Comparison of ENCODE assay signal across 24 mouse cellular contexts in genomic region chr14:74905990-74906389, GRCm38 (mm10). TPM values are rescaled to one million over a fixed set of nuclear protein-coding genes. Genes with fewer than 3 reads are reported as not detected.
A peak's percentile ranks its signal among the peaks of the same experiment; 100 is the strongest.
DNase-seq lines count a peak whose midpoint lies in the region; ATAC-seq and TF ChIP-seq lines count a peak whose summit lies in the region.
"Had no signal": no experiment of that assay in that cellular context is flagged by ENCODE, and none has a peak within 500 bp of the region (broad histone marks: within the 10 kb centered on the region; RNA-seq: fewer than 3 reads in every experiment).

No protein-coding gene starts in this region.

- no peak for TF ChIP-seq POLR2A in spleen, adult 2 months (IDR thresholded peaks at IDR 0.05; ENCODE audit: low read depth, low read length)

- H3K4me1 ChIP-seq in spleen, adult 2 months (ENCODE audit: control insufficient read depth, insufficient read depth, insufficient read length), result peaks cover 37% of the 10 kb centered on the region
- H3K4me1 ChIP-seq in forebrain, embryonic 14.5 days (ENCODE audit: control insufficient read depth, insufficient read depth, low read length), result peaks cover 5% of the 10 kb centered on the region; the same call in 1 of the 2 replicates

- intact Hi-C loops in heart, postnatal 10 days (cut with DNase I), result no loop called here

- H3K4me2 ChIP-seq in forebrain, embryonic 14.5 days (ENCODE audit: low read length), result no peak overlapping the region
- H3K4me2 ChIP-seq: embryonic facial prominence, embryonic 15.5 days; heart, embryonic 13.5 days; limb, embryonic 15.5 days had no signal

- H3K27me3 ChIP-seq in spleen, adult 2 months (ENCODE audit: control insufficient read depth, insufficient read depth, low read length), result no peaks in the 10 kb centered on the region
- no peaks in the 10 kb centered on the region for H3K27me3 ChIP-seq in forebrain, embryonic 14.5 days (replicated peaks; ENCODE audit: control insufficient read depth, insufficient read depth, low read length)
- H3K27me3 ChIP-seq: embryonic facial prominence, embryonic 15.5 days; heart, embryonic 13.5 days; limb, embryonic 15.5 days; megakaryocyte, embryonic 14.5 days had no signal

- no peaks in the 10 kb centered on the region for H3K9me3 ChIP-seq in forebrain, embryonic 14.5 days (replicated peaks; ENCODE audit: control insufficient read depth, low read length)
- H3K9me3 ChIP-seq: embryonic facial prominence, embryonic 15.5 days; forebrain, embryonic 10.5 days; heart, embryonic 13.5 days; limb, embryonic 15.5 days; megakaryocyte, embryonic 14.5 days had no signal

- 0 out of 2 replicates have a peak overlapping the region, but pooled peaks have one; percentile 24 for H3K27ac ChIP-seq in layer of hippocampus, adult 2 months
- H3K27ac ChIP-seq in spleen, adult 2 months (ENCODE audit: insufficient read depth, low read length), result peak overlapping the region; percentile 68; the same call in 1 of the 2 replicates
- H3K27ac ChIP-seq in forebrain, embryonic 14.5 days (ENCODE audit: low read depth, low read length), result no peak overlapping the region
- H3K27ac ChIP-seq: embryonic facial prominence, embryonic 15.5 days; forebrain, embryonic 10.5 days; heart, embryonic 13.5 days; limb, embryonic 15.5 days had no signal

- no peak for TF ChIP-seq CTCF in layer of hippocampus, adult 2 months (conservative IDR thresholded peaks at IDR 0.05)
- no peak for TF ChIP-seq CTCF in spleen, adult 2 months (IDR thresholded peaks at IDR 0.05; ENCODE audit: extremely low read depth, insufficient read depth, insufficient read length, insufficient replicate concordance)

- no peaks in the 10 kb centered on the region for H3K36me3 ChIP-seq in spleen, adult 2 months (ENCODE audit: control insufficient read depth, insufficient read depth, low read length)
- no peaks in the 10 kb centered on the region for H3K36me3 ChIP-seq in forebrain, embryonic 14.5 days (ENCODE audit: control insufficient read depth, insufficient read depth, low read length)
- H3K36me3 ChIP-seq: embryonic facial prominence, embryonic 15.5 days; forebrain, embryonic 10.5 days; heart, embryonic 13.5 days; limb, embryonic 15.5 days had no signal

- 10% methylated on average over 3 of the region's 3 CpGs for WGBS in spleen, adult 2 months
- 77% methylated on average over 3 of the region's 3 CpGs for WGBS in forebrain, embryonic 14.5 days

- no peak overlapping the region for H3K4me3 ChIP-seq in layer of hippocampus, adult 2 months
- H3K4me3 ChIP-seq in spleen, adult 2 months (ENCODE audit: extremely low read depth, insufficient read depth, insufficient read length), result no peak overlapping the region
- no peak overlapping the region for H3K4me3 ChIP-seq in forebrain, embryonic 14.5 days (ENCODE audit: low read depth, low read length)
- H3K4me3 ChIP-seq: embryonic facial prominence, embryonic 15.5 days; forebrain, embryonic 10.5 days; gastrocnemius, adult 2 months; heart, embryonic 13.5 days; limb, embryonic 15.5 days; megakaryocyte, embryonic 14.5 days had no signal

- H3K9ac ChIP-seq in forebrain, embryonic 14.5 days (ENCODE audit: low read length), result no peak overlapping the region
- H3K9ac ChIP-seq: embryonic facial prominence, embryonic 15.5 days; heart, embryonic 13.5 days; limb, embryonic 15.5 days had no signal

- ATAC-seq in hematopoietic stem cell, adult 5-6 weeks (replicated peaks in 1 of 2; ENCODE audit: insufficient read depth in 1 of 2, low FRiP score in 2 of 2, low TSS enrichment in 1 of 2, low read depth in 1 of 2, poor library complexity in 2 of 2, severe bottlenecking in 2 of 2), result peak; percentile 68 to 80
- ATAC-seq in forebrain, embryonic 14.5 days, result no peak
- ATAC-seq: hindbrain, embryonic 16.5 days; intestine, embryonic 16.5 days; midbrain, embryonic 16.5 days had no signal

- no peak for DNase-seq in layer of hippocampus, adult 2 months (ENCODE audit: low spot score in 2 of 2)
- DNase-seq in layer of hippocampus, adult 9-10 months (ENCODE audit: low spot score), result no peak
- peak; percentile 37 to 45 for DNase-seq in spleen, adult 2 months (ENCODE audit: low read depth in 1 of 2, low spot score in 2 of 2)
- no peak for DNase-seq in spleen, adult 18-20 months
- DNase-seq in forebrain, embryonic 14.5 days (ENCODE audit: low spot score), result no peak
- DNase-seq in kidney, postnatal 10 days, result no peak
- no peak for DNase-seq in heart, postnatal 10 days
- DNase-seq: adrenal gland, adult 8-10 months; cerebellum, adult 9-11 months; gastrocnemius, adult 2 months; heart, adult 11 months; heart, postnatal 4 days; kidney, postnatal 4 days; layer of hippocampus, postnatal 36 days; thymus, postnatal 36 days had no signal

RNA-seq across cellular contexts. Expression of gene Lrch1, which starts 41.7 kb away (rescaled TPM):
- total RNA-seq in layer of hippocampus, adult 2 months (2021), result 10 to 100 TPM; 17.5 to 24.7 TPM
- polyA plus RNA-seq in spleen, adult 2 months (2012; rRNA removed), result 11.5 and 15.7 TPM in 2 replicates
- 21.4 and 23.4 TPM in 2 replicates for total RNA-seq in hematopoietic stem cell, adult 5-6 weeks (2017)
- 6.8 and 10.7 TPM in 2 replicates for polyA plus RNA-seq in forebrain, embryonic 14.5 days (2014; fragmentation: Nextera tagmentation; extraction: Ambion mirVana)
- 10 to 100 TPM; 19.6 to 20.5 TPM for total RNA-seq in heart, postnatal 10 days (2021)

Comparison
In these comparisons a context has a peak if more than half of its experiments do, and no peak if none do; other contexts are left out.
1. DNase-seq: peak in spleen, adult 2 months (2 of 2); none in layer of hippocampus, adult 2 months (0 of 2), layer of hippocampus, adult 9-10 months (single experiment), spleen, adult 18-20 months (0 of 2), forebrain, embryonic 14.5 days (single experiment), kidney, postnatal 10 days (single experiment) and heart, postnatal 10 days (0 of 2).